Mouse (Mus musculus) layer of hippocampus, adult 8-10 months (tissue): ENCODE measurements at regions not wholly inside any gene's neighbourhood (a gene's known extent, or its start where the extent isn't known, plus 50 kb on each side); places are given as distances from the start of the nearest gene placed in this dataset.

Experiments used
- DNase-seq, 2 experiments: peaks; one replicate each; pipeline ENCODE4 v3.0.0; 2022; ENCODE audit warnings: low spot score in 2 of 2

DNA sequence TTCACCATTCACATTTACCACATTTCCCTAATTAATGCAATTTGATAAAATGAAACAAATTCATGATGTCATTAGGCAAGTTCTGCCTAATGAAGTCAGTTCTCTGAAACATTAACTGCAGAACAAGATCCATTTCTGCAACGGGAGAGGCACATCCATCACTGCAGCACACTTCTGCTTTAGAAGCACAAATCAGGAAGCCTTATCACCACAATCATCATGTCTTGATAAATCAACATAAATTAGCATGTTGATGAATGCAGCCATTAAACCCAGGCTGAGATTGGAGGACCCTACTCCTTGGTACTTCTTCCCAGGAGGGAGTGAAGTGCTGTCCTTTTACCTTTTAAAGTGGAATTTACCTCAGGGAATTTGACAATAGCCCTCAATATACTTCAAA, 1195.4 kb downstream of the Defb40 start:
- DNase-seq, result no peak

DNA sequence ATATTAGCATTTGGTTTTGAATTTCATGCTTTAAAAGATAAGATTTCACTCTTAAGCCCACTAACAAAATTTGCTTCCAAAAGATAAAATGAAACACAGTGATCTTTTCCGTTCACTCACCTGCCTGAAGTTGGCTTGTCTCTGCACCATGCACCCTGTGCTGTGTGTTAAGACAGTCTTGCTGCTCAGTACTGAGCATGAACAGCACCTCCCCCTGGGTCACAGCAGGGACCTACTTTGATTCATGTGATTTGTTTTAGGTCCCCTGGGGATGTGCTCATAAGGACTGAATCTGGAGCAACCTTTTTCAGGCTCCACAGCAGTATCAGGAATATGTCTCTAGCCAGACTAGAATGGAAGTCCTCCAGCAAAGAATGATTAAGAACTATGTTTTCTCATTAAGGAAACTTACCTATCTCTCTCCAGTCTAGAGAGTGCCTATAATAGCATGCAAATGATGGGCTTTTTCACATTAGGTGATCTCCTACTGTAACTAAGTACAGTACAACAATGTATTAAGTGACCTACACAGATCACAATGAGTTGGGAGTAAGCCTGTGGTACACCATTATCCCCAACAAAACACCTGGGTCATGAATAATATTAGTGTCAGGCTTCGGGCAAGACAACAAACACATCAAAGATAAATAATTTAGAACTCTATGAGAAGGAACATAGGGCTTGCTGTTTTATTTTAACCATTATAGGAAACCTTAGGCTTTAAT, 1196.3 kb downstream of the Defb40 start:
- no peak for DNase-seq

DNA sequence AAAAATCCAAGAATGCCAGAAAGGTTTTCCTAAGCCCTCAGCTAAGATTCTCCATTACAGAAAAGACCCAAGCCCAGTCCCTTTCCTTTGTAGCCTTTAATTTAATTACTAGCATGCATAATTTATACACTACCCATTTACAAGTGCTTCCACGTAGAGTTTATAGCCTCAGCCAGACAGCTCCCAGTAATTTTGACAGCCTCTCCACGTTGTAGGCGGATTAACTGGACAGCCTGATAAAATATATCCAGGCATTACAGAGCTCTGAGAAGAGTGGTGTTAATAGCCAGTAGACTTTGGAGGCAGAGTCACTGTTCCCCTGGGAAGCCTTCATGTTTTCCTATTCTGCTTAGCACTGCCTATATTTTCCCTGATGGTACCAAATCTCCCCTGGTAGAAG, 1202.6 kb downstream of the Defb40 start:
- no peak for DNase-seq

DNA sequence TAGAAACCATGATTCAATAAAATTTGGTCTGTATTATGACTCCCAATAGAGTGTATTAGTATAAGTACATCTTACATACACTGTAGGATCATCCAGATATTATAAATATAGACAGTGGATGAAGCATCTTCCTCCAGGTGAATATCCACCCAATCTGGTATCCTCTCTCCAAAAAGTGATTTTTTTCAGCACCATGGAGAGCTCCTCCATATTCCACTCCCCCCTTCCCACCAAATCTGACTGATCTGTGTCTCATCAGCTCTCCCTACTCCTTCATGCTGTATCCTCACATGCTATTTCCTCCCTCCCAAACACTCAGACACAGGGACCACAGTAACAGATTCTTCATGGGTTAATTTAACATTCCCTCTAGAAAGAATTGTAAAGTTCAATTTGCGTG, 1204.7 kb downstream of the Defb40 start:
- DNase-seq, result no peak

DNA sequence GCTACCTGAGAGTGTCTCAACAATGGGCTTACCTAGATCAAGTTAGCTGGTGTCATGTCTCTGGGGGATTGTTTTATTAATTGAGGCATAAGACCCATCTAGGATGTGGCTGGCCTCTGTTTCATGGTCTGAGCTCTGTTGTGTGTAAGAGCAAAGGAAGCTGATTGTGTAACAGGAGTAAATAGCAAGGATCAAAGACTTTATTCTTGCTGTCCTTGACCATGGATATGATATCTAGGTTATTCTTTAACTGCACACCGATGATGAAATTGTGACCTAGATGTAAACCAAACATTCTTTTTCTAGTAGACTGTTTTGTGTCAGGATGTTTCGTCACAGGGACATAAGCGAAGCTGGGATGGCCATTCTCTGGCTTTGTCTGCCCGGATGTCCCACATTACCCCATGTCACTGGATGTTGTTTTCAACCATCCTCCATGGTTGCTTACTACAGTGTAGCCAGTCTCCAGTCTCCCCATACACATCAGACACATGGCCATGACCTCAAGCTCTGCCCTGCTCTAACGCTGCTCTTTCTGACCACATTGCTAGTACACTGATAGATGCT, 1210.5 kb downstream of the Defb40 start:
- DNase-seq, result no peak

DNA sequence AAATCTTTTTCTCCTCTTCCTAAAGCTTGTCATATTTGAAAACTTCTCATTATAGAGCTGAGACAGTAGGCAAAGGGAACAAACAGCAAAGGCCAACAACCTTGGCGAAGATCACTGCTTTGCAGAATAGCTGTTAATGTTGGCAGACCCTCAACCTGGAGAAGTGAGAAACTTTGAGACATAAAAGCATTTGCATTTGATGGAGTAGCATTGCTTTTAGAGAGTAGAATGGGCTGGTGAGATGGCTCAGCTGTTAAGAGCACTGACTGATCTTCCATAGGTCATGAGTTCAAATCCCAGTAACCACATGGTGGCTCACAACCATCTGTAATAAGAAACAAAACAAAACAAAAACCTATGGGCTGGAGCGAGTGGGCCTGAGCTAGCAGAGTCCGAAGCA, 1253.4 kb downstream of the Defb40 start:
- DNase-seq, result no peak

DNA sequence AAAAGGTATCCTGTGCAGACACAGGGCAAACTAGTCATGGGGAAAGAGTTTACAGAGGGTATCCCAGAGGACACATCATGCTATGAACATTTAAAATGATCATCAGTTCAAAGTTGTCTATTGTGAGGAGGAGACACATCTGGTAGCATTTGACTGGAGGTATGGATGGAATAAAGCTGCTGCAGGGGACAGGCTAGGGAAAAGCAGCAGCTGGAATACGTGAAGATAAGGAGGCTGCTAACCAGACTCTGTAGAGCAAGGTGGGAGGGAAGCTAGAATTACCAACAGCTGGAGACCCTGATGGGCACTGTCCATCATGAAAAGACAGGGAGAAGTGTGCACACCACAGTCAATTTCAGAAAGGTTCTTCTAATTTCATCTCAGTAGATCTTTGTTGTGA, 1268.9 kb downstream of the Defb40 start:
- DNase-seq, result no peak

DNA sequence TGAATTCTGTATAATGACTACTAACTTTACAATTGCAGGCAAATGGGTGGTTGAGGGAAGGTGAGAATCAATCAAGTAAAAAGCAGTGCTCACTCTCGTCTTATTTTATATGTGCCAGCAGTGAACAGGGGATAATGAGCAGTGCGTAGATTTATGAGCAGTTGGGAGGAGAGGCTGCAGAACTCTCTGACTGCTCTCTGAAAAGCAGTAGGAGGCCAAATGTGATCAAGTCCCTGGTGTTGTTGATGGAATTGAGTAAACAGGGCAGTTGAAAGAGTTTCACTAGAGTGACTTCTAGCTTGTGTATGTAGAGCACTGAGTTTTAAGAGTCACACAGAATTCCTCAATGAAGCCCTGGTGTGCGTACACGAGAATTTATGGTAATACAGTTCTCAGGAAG, 1269.6 kb downstream of the Defb40 start:
- no peak for DNase-seq

DNA sequence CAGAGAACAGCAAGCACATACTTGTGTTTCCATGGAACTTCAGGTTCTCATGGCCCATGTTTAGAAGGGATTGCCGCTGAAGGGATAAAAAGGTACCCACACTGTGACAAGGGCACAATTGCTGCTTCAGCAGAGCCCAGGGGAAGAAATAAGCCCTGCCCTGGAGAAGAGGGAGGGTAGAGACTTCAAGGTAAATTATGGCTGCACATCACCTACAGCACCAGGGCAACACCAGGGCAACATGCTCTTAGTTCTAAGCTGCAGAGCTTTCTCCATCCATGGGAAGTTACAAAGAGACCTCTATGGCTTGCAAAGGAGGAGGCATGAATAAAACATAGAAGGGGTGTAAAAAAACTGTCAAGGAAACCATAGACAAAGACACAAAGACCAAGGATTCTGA, 1273.8 kb downstream of the Defb40 start:
- no peak for DNase-seq

DNA sequence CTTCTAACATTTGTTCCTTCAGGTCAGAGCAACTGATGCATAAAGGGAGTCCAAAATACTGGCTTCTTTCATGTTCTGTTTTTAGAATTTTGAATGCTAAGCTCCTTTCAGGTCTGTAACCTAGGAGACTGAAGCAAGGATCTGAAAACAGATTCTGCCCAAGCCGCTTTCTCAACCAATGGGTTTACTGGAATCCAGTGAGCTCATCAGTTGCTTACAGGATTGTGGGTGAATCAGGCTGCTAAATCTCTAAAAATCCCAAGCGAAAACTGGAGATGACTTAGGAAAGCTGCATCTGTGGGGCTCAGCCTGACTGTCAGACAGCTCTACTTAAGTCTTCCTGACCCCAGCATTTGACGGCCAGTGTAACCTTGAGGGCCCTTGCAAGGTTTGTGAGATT, 1277.7 kb downstream of the Defb40 start:
- DNase-seq, result peak; percentile 77

DNA sequence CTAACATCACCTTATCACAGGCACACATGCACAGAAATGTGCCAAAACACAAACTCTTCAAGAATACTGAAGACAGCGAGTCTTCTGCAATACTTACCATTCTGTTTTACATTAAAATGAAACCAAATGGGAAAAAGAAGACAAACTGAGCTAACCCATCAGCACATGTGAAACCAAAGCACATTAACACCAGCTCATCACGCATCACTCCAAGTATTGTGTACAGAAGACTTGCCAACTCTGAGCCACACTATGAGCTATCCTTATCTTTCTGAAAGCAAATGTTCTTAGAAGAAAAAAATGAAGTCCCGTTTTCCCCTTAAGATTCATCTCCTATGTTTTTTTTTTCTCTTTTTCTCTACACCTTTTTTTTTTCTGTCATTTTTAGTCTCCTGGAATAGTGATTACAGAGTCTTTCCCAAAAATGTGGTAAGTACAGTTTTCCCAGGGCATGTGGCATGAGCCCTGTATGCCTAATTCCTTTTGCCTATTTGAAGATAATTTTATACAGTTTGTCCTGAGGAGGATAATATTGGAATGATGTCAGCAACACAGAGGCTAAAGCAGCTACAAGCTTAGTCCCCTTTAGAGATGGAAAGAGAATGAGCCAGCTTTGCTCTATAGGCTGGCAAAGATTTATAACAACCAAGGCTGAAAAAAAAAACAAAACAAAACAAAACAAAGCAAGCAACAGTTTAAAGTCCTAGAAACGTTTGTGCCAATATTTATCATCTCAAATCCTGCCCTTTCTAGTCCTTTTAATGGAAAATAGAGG, 1287.8 kb downstream of the Defb40 start:
- no peak for DNase-seq

DNA sequence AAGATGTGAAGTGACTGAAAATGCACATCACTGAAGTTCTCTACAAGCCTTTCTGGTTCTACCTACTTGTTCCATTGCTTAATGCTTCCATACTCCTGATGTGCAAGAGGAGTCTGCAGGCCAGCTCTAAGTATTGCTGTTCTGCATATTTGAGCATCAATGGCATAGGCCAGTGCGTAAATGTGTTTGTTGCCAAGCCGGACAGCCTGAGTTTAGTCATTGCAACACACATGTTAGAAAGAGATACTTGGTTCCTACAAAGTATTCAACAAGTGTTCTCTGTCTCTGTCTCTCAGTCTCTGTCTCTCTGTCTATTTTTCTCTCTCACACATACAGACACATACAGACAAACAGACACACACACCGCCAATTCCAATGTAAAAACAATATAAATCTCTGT, 1288.4 kb downstream of the Defb40 start:
- DNase-seq, result no peak

DNA sequence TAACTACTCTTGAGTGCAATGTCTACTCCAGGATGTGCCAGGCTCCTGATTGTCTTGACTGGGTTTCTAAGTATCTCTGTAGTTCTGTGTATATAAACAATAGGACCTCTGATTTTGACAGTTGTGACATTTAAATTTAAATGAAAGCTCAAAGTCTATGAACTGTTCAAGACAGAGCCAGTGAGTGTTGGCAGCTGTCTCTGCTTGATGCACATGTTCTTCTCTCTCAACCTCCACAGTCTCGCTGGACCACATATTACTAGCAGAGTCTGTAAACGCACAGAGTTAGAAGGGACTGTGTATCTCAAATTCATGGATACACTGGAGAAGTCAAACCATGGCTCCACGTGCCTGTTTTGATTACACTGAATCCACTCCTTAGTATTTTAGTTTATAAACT, 1291.0 kb downstream of the Defb40 start:
- DNase-seq, result no peak

DNA sequence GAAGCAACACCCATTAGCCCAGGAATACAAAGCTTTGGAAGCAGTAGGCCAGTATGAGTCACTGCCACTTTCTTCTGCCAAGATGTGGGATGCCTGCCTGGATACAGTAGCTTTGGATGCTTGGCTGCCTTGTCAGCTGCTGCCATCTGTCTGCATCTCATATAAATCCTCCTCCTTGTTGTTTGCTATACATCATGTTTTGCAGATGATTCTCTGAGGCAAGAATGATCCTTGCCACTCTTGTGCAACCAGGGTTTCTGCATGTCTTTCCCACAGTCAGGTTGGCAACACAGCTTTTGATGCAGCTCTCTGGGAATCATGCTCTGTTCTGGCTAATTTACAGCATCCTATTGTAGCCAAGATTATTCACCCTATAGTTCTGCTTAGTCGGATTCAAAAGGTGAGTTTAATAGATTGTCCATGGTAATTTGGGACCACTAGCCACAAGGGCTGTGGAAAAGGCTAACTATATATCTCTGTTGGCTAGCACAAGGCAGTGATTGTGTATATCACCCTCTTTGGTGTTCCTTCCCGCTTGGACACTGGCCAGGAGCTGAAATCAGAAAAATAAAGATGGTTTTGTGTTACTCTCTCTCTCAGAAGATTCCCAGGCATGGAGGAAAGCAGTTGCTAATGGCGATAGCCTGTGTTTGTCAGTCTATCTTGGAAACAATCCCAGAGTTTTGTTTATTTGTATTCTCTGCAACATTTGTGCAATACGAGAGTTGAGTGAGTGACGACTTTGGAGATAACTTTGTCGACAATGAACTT, 1313.5 kb downstream of the Defb40 start:
- DNase-seq, result peak; percentile 85 to 87

DNA sequence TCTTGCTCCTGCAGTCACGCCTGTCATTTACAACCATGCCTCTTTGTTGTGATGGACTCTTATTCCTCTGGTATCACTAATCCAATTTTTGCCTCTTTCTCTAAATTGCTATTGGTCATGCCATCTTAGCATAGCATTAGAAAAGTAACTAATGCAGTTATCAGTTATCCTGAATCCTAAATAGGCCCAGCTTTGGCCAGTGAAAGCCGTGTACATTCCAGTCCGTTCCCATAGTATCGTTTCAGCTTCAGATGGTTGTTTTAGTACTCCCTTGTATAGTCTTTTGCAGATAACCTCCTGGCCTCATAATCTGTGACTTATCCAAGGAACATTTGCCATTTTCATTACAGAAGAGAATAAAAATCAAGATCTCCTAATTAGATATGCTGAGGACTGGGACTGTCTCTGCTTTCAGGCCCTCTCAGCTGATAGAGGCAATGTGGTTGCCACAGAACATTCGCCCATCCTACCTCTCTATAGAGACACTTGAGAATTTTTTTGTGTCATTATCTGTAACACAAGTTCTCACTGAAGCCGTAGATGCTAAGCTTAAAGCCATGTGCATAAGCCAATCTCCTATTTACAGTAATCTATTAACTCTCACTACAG, 1318.2 kb downstream of the Defb40 start:
- DNase-seq, result no peak

DNA sequence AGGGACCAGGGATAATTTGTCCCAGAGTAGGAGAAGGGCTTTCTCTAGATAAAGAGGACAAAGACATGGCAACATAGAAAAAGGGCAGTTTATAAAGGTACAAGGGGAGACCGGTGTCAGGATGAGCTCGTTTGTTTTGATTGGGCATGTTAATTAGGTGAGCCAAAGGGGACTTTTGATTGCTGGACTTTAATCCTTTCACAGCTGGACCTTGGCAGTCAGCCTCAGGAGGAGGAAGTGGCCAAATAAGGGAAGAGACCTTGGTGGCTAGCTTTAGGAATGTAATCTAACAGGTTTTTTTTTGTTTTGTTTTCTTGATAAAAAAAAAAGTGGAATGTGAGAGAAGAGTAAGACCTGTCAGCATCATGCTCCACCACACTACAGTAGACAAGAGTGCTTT, 1324.3 kb downstream of the Defb40 start:
- DNase-seq, result no peak

DNA sequence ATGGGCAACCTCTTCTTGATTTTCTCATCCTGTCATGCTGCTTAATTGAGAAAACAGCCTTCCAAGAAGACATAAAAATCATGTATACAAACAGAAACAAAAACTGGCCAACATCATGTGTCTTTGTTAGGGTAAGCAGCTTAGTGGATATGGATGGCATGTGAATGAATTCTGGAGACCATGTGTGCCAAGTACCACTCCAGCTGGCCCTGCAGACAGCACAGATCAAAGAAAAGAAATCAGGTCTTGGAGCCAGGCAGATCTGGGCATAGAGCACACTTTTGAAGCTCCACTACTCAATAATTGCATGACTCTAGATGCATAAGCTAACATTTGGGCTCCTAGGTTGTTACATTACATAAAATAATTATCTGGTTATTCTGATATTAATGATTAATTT, 1330.5 kb downstream of the Defb40 start:
- DNase-seq, result peak in 1 of 2 experiments; percentile 3

DNA sequence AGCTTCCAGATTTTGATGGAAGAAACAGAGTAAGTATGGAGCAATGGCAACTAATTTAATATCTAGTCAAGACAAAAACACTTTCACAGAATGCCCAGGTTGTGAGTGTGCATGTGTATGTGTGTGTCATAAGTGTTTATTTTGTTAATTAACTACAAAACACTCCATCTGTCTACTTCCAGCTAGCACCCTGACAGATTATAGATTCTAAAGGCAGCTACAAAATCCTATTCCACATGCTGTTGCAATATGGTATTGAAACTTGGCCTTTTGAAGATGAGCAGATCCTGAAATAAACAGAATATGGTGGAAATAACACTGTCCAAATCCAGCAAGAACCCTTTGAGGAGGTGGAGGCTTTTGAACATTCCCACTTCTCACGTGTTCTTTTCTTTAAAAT, 1356.9 kb downstream of the Defb40 start:
- DNase-seq, result no peak

DNA sequence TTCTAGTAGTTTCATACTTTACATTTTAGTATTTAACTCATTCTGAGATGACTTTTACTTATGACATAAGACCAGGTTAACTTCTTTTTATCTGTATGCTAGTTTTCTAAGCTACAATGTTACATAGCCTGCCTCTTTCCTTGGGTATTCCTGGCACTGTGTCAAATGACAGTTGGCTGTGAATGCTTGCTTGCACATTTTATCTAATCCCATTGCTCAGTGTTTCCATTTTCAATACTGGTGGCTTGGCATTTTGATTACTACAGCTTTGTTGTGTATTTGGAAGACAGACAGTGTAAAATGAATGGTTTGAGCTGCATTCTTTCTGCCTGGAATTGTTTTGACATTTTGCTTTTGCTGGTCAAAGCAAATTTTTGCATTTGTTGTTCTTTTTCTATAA, 1359.2 kb downstream of the Defb40 start:
- DNase-seq, result no peak

DNA sequence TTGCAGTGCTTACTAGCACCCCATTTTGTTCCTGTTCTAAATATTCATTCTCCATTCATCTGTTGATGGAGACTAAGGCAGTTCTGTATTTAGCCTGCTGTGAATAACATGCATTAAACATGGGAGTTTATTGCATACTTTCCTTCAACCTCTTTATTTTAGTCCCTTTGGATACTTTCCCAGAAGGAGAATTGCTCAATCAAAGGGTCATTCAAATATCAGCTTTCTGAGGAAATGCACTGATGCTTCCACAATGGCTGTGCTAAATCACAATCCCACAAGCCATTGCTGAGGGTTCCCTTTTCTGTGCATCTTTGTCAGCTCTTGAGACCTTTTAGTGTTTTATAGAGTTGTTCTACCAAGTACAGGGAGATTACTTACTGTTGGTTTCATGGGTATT, 1359.9 kb downstream of the Defb40 start:
- DNase-seq, result no peak

DNA sequence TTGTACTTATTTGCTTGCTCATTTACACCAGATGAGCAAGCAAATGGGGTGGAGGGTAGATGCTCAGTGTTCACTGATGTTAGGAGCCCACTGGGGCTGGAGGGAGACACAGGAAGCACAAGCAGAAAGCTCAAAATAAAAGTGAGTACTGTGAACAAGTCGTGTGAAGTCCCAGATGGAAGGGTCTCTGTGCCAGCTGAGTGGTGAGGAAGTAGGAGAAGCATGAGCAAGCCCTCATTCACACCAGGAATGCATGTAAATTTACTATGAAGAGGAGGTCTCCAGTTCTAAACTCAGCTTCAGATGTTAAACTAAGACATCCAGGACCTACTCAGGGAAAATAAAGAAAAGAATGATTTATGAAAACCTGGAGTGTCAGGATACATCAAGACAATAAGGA, 1375.2 kb downstream of the Defb40 start:
- no peak for DNase-seq

DNA sequence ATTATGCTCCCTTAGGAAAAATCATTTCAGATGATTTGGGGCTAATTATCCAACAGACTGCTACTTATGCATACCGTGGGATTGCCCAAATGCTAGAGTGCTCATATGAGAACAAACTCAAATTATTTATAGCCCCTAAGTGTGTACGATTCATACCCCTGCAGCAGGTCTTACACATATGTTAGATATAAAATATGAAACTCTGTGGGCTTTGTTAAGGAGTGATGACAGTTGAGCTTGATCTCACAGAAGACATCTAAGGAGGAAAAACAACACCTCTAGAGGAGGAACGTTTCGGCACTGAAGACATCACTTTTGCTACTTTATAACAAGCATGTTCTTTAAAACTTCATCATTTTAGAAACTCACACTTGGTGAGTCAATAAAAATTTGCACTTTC, 1379.3 kb downstream of the Defb40 start:
- DNase-seq, result no peak
